Mouse (Mus musculus) kidney, adult 11 months (tissue): Measurements from ENCODE around the gene Cnrip1.
"Not testable (repeated sequence)": the region's sequence is repeated elsewhere in the genome, so short reads cannot be mapped to it uniquely, and the experiment has no call there.

Experiments
- DNase-seq: peaks from one replicate; pipeline ENCODE4 v3.0.0; 2022

The Cnrip1 gene

DNA sequence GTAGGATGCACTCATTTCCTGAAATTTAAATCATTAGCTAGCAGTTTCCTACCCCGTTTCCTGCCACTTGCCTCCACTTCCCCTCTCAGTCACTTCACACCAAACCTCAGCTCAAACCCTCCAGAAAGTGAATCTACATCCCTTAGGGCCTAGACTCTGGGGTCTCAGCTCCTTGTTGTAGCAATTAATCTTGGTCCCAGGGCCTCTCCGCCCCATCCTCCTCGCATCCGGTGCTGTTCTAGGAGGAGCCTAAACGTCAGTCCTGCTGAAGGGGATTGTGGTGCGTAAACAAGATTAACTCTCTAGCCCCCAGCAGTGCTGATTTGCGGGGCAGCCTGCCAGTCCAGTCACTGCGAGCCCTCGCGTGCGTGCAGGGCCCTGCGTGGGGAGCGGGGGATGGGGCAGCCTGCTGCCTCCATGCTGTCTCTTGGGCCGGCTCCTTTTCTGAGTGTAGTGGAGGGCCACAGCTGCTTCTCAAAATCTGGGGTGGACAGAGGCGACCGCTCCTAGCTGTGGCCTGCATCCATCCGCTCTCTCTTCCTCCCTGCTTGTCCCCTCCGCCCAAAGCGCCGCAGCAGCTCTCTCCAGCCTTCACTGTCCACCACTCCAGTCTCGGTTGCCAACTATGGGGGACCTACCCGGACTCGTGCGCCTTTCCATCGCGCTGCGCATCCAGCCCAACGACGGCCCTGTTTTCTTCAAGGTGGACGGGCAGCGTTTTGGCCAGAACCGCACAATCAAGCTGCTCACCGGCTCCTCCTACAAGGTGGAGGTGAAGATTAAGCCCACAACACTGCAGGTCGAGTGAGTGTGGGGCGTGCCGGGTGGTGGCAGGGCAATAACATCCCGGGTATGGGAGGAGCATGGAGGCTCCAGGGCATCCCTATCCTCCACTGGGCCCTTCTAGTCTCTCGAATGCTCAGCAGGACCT lies at the start of gene Cnrip1, which contains the start of gene Plek:
Gene Cnrip1 (plus strand): TSS at position 42 of the 931 bp plus-strand sequence.
Gene Plek (minus strand): TSS at position 837 of the 931 bp plus-strand sequence.
- peak; percentile 26 for DNase-seq

GRCm38 (mm10) chr11:17002739-17003373 lies 48.5 kb upstream of the Cnrip1 start:
- DNase-seq = no peak

- DNase-seq = no peak
Measured at GRCm38 (mm10) chr11:17003757-17004156, 47.6 kb upstream of the Cnrip1 start.

GRCm38 (mm10) chr11:17004899-17005846 lies 46.2 kb upstream of the Cnrip1 start:
- DNase-seq = peak; percentile 5

DNA sequence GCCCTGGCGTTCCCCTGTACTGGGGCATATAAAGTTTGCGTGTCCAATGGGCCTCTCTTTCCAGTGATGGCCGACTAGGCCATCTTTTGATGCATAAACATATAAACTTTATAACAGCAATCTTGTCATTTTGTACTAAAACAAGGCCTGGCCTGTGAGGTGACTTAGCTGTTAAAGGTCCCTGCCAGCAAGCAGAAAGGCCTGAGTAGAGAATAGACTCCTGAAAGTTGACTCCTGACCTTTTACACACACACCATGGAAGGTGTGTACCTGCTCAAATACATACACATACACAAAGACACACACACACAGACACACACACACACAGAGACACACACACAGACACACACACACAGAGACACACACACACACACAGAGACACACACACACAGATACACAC lies 44.9 kb upstream of the Cnrip1 start:
- not testable (repeated sequence) for DNase-seq

- DNase-seq = no peak
Measured at GRCm38 (mm10) chr11:17007517-17008173, 43.7 kb upstream of the Cnrip1 start.

DNA sequence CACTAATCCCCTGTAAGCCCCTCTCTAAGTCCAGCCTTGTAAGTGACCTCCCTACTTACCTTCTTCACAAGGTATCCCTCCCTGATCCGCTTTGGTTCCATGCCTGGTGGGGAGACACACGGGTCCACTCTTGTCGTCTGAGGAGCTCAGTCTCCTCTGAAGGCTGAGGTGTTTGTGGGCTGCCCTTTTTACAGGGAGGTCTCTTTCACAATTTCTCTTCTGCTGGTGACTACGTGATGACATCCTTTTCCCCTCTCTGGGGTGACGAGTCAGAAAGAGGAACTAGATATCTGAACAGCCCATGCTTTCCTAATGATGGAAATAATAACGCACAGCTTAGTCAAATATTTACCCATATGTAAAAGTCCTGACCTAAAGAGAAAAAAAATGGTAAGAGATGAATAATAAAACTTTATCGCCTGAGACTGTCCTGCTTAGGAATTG lies 42.9 kb upstream of the Cnrip1 start:
- no peak for DNase-seq

DNA sequence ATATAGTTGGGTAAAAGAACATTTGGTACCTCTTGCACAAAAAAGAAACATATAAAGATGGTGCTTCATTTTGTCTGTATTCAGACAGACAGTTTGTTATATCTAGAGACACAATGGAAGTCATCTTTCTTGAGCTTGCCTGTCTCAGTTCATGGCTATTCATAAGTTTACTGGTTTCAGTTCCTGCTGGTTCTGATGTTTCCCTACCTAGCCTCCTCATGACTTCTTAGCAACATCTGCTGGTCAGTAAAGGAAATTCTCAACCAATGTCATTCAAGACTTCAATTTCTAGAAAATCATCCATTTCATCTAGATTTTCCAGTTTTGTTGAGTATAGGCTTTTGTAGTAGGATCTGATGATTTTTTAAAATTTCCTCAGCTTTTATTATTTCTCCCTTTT lies 38.4 kb upstream of the Cnrip1 start:
- no peak for DNase-seq

DNA sequence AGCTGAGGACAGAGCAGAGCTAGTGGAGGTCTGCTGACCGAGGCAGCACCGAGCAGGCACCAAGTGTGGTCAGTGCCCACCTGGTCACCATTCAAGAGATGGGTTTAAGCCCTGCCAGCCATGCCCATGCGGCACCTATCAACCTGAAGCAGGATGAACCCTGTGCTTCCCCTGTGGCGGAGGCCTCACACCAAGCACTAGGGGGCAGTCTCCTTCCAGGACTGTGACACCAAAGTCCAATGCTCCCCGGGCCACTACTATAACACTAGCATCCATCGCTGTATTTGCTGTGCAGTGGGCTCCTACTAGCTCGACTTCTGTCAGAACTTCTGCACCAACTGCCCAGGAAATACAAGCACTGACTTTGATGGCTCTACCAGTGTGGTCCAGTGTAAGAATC lies 32.1 kb upstream of the Cnrip1 start:
- DNase-seq = no peak

DNA sequence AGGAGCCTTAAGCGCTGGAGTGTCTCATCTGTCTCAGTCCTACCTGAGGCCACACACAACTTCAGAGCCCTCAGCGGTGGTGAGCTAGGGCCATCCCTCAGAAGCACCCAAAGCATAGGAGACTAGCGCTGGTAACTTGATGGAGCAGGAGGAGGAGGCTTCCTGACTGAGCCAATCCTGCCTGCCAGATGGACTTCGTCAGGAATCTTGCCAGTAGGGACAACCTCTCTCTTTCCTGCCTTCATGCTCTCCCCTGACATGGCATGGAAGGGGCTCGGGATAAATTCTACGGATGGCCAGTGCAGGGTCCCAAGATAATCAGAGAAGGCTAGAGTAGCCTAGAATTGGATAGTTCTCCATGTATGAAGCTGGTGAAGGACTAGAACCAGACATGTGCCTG lies 28.2 kb upstream of the Cnrip1 start:
- no peak for DNase-seq

DNA sequence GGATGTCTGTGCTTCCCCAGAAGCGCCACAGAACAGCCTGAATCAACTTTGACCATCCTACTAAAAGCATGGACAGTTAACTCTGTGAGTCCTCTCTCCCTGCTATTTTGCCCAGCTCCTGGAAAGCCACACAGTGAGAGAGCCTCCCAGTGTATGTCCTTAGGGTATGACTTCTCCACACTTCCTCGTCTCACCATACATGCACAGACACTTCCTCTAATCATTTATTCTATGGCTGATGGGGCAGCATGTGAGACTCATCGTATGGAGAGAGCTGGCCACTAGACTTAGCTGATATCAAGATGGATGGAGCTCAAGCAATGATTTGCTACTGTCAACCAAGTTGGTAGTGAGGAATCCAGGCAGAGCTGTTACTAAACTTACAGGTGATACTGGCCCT lies 27.4 kb upstream of the Cnrip1 start:
- DNase-seq = no peak

DNA sequence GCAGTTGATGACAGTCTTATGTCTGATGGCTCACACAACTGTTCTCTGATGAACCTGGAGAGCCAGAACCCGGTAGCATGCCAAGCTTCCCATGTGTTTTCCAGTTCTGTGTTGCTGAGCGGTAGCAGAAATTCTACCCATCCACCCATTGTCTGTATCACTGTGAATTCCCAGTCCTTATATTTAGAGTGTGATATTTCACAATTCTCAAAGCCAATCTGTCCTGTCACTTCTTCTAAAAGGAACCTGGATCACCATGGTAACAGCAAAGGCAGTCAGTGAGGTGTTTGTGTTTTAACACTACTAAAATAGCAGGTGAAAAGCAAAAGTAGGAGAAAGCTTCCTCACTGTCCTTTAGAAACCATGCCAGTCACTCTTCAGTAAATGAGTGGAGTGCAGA lies 5.6 kb upstream of the Cnrip1 start:
- no peak for DNase-seq

- no peak for DNase-seq
Measured at GRCm38 (mm10) chr11:17052476-17053049, 1.2 kb downstream of the Cnrip1 start.

GRCm38 (mm10) chr11:17069360-17069759 lies 18.0 kb downstream of the Cnrip1 start:
- DNase-seq = not testable (repeated sequence)

GRCm38 (mm10) chr11:17075656-17076055 lies 24.3 kb downstream of the Cnrip1 start:
- DNase-seq = no peak

GRCm38 (mm10) chr11:17082086-17082485 lies 30.7 kb downstream of the Cnrip1 start:
- DNase-seq = no peak

GRCm38 (mm10) chr11:17082953-17083352 lies 31.6 kb downstream of the Cnrip1 start:
- DNase-seq = no peak

DNA sequence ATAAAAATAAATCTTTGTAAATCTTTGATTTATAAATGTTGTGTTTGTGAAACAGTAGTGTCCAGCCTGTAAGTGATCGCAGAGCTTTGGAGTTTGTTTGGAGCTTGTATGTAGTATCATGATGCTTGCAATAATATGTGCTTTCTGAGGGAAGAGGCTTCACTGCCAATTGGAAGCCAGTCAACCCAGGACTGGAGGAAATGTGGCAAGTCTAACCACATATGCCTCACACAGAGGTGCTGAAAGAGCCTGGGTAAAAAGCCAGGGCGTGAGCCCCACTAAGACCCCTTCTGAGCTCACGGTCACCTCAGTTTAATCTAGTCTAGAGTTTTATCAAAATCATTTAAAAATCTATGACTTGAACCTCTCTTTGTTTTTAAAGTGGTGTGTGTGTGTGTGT lies 32.1 kb downstream of the Cnrip1 start:
- DNase-seq = no peak

DNA sequence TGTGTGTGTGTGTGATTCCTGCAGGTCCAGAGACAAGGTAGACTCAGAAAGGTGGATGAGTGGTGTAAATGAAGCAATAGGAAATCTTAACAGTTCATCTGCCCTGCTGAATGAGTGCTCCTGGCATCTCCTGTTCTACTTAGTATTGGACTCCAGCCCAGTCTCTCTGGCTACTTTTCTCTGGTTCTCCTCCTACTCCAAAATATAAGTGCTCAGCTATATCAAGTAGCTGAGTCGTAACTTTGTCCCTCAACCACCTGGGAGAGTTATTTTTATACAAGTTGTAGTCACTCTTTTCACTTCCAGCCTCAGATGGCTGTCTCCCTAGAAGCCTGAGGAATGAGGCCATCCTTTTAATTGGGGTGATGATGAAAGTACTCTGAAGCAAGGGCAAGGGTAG lies 32.5 kb downstream of the Cnrip1 start:
- no peak for DNase-seq

DNA sequence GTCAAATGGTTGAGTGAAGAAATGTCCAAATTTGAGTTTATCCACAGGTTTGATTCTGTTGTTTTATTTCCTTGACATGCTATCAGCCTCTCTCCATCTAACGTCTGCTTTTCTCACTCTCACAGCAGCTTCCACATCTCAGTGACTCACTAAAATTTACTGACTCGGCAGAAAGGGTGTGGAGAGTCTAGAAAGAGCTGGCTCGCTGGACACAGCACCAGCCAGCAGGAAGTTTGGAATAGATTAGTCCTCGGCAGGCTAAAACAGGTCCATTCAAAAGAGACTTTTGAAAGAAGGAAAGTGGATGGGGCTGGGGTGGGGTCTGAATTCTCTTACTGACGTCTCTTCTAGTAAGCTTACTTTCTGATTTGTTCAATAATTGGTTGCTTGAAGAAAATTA lies 34.7 kb downstream of the Cnrip1 start:
- DNase-seq = no peak

- DNase-seq = no peak
Measured at GRCm38 (mm10) chr11:17106936-17107335, 55.5 kb downstream of the Cnrip1 start.

DNA sequence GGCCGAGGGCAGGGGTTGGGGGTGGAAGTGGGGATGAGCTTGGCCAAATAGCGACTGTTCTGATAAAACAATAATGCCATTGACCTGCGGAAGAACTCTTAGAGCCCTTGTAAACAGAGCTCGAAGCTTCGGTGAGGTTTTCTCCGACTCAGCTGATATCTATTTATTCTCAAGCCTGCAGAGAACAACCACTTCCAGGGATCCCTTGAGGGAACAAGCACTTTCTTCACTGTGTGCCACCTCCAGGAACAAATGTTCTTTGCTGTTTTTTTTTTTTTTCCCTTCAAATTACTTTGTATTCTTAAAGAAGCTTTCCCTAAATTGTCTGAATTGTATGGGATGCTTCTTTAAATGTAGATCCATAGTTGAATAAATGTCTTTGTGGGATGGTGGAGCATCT lies 56.0 kb downstream of the Cnrip1 start:
- DNase-seq = no peak
